Mouse (Mus musculus): ENCODE measurements around the gene Klf8. TPM values are rescaled to one million over a fixed set of nuclear protein-coding genes. Genes with fewer than 3 reads are reported as not detected.
"Not testable (repeated sequence)": the region's sequence is repeated elsewhere in the genome, so short reads cannot be mapped to it uniquely, and the experiment has no call there.

The Klf8 gene
- polyA plus RNA-seq (2021), result 0.32 TPM

DNA sequence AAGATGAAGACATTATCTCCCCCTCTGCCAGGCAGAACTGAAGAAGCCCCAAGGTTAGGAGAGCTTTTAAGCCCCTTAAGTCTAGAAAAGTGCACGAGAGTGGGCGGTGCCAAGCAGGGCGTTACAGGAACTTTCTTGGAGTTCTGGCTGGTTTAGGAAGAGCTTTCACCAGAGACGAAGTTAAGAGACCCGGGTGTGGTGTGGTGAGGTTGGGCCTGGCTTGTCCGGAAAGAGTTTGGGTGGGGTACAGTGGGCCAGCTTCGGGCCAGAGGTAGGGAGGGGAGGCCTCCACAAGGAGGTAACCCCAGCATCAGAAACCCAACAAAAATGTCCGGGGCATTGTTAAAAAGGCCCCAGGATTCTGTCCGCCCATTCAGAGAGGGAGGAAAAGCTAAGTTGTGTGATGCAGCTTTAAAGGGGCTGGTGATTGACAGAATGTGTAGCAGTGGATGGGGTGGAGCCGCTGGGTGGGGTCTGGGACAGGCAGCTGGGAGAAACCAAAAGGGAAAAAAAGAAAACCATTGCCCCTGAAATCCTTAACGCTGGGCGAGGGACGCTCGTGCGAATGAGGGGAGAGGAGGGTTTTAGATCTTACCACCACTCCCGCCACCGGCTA, at the start of gene Klf8:
TSS of gene Klf8 (plus strand) at position 163 of the 616 bp plus-strand sequence.
- in situ Hi-C loops (cut with MboI; ENCODE audit: low pct_unique_long_range_greater_than_20kb), result no loop called here
- ChIA-PET POLR2A (no interaction called here), CTCF (no interaction called here)
- DNase-seq (ENCODE audit: low read depth, low spot score), result no peak
- peaks cover 22% of the 10 kb centered on the region for H3K27me3 ChIP-seq
- ATAC-seq, result no peak
- no peak for TF ChIP-seq CTCF (IDR thresholded peaks at IDR 0.05)

GRCm38 (mm10) chrX:153199185-153199584, 38.1 kb upstream of the Klf8 start:
- CTCF ChIA-PET; in situ Hi-C loops (cut with MboI; ENCODE audit: low pct_unique_long_range_greater_than_20kb); H3K27me3 ChIP-seq; ATAC-seq; DNase-seq (ENCODE audit: low read depth, low spot score); POLR2A ChIA-PET: not testable (repeated sequence)
- peak; percentile 45 for TF ChIP-seq CTCF (IDR thresholded peaks at IDR 0.05)

GRCm38 (mm10) chrX:153211101-153211500, 26.2 kb upstream of the Klf8 start:
- POLR2A ChIA-PET, result no interaction called here
- TF ChIP-seq CTCF (IDR thresholded peaks at IDR 0.05), result no peak
- no peak for ATAC-seq
- in situ Hi-C loops (cut with MboI; ENCODE audit: low pct_unique_long_range_greater_than_20kb), result no loop called here
- H3K27me3 ChIP-seq, result peaks cover 12% of the 10 kb centered on the region
- CTCF ChIA-PET, result interaction anchor here (0.7 to 1.0 kb wide), 2 partner anchors 10 to 18 kb away, joined by 3 read pairs; no protein-coding TSS in a partner anchor
- DNase-seq (ENCODE audit: low read depth, low spot score), result no peak

DNA sequence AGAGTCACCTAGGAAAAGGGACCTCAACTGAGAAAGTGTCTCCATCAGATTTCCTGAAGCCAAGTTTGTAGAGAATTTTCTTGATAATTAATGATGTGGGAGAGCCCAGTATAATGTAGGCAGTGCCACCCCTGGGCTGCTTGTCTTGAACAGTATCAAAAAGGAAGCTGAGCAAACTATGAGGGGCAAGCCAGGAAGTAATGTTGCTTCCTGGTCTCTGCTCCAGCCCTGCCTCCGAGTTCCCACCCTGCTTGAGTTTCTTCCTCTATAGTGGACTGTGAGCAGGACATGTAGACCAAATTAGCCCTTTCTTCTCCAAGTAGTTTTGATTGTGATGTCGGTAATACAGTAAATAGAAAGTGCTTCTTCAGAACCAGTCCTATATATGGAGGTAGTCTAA, 6.0 kb upstream of the Klf8 start:
- ChIA-PET POLR2A (no interaction called here), CTCF (no interaction called here)
- ATAC-seq (no peak), DNase-seq (ENCODE audit: low read depth, low spot score) (no peak)
- peaks cover 24% of the 10 kb centered on the region for H3K27me3 ChIP-seq
- TF ChIP-seq CTCF (IDR thresholded peaks at IDR 0.05), result no peak
- in situ Hi-C loops (cut with MboI; ENCODE audit: low pct_unique_long_range_greater_than_20kb), result no loop called here

GRCm38 (mm10) chrX:153233255-153233654, 4.0 kb upstream of the Klf8 start:
- no peak for TF ChIP-seq CTCF (IDR thresholded peaks at IDR 0.05)
- peaks cover 24% of the 10 kb centered on the region for H3K27me3 ChIP-seq
- ChIA-PET CTCF (interaction anchor here (1.1 kb wide), 1 partner anchor 16 kb away, joined by 3 read pairs; no protein-coding TSS in a partner anchor), POLR2A (no interaction called here)
- in situ Hi-C loops (cut with MboI; ENCODE audit: low pct_unique_long_range_greater_than_20kb), result no loop called here
- DNase-seq (ENCODE audit: low read depth, low spot score) (no peak), ATAC-seq (no peak)

DNA sequence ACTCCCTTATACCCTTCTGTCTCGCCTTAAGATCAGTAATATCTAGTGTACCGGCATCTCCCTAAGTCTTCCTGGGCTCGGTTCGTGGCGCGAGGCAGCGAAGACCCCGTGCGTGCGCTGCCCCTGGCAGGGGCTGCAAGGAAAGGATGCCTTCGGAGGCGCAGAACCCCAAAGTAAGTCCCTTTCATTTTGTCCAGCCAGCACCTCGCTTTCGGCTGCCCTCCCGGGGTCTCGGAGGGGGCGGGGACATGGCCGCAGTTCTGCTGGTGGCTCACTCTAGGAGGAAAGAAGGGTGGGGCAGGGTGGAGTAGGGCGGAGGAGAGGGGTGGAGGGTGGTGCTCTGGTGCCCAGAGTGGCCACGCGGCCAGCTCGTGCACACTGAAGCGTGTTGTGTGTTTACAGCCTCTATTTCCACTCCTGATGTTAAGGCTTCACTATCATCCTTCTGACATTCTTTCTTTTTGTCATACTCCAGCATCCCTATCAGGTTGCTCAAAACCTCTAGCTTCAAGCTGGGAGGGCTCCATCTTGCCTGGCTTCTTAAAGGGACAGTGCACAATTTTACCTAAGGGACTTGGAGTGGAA, 746 bp downstream of the Klf8 start:
- ATAC-seq (peak; percentile 62), DNase-seq (ENCODE audit: low read depth, low spot score) (no peak)
- peaks cover 24% of the 10 kb centered on the region for H3K27me3 ChIP-seq
- no peak for TF ChIP-seq CTCF (IDR thresholded peaks at IDR 0.05)
- ChIA-PET POLR2A (no interaction called here), CTCF (no interaction called here)
- in situ Hi-C loops (cut with MboI; ENCODE audit: low pct_unique_long_range_greater_than_20kb), result no loop called here

- no peak for TF ChIP-seq CTCF (IDR thresholded peaks at IDR 0.05)
- in situ Hi-C loops (cut with MboI; ENCODE audit: low pct_unique_long_range_greater_than_20kb), result no loop called here
- no peak for DNase-seq (ENCODE audit: low read depth, low spot score)
- ATAC-seq, result no peak
- ChIA-PET CTCF (no interaction called here), POLR2A (no interaction called here)
- H3K27me3 ChIP-seq, result peaks cover 30% of the 10 kb centered on the region
Measured at GRCm38 (mm10) chrX:153254256-153254655, 17.0 kb downstream of the Klf8 start.

- POLR2A ChIA-PET, result no interaction called here
- CTCF ChIA-PET, result no interaction called here
- DNase-seq (ENCODE audit: low read depth, low spot score) (no peak), ATAC-seq (no peak)
- peaks cover 32% of the 10 kb centered on the region for H3K27me3 ChIP-seq
- no peak for TF ChIP-seq CTCF (IDR thresholded peaks at IDR 0.05)
- in situ Hi-C loops (cut with MboI; ENCODE audit: low pct_unique_long_range_greater_than_20kb), result no loop called here
Measured at GRCm38 (mm10) chrX:153255504-153255903, 18.2 kb downstream of the Klf8 start.

DNA sequence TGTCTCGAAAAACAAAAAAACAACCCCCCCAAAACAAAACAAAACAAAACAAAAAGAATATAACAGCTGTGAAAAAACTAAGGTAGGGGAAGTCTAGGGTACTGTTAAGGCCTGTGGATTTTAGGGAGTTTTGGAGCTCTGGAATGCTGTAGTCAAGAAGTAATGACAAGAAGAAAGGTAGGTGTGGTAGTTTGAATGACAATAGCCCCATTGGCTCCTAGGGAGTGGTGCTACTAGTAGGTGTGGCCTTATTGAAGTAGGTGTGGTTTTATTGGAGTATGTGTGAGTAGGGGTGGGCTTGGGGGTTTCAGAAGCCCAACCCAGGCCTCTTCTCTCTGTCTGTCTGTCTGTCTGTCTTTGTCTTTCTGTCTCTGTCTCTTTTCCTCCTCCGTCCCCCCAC, 44.9 kb downstream of the Klf8 start:
- ATAC-seq (no peak), DNase-seq (ENCODE audit: low read depth, low spot score) (no peak)
- CTCF ChIA-PET, result no interaction called here
- H3K27me3 ChIP-seq, result peaks cover 7% of the 10 kb centered on the region
- TF ChIP-seq CTCF (IDR thresholded peaks at IDR 0.05), result no peak
- in situ Hi-C loops (cut with MboI; ENCODE audit: low pct_unique_long_range_greater_than_20kb), result no loop called here
- POLR2A ChIA-PET, result no interaction called here

DNA sequence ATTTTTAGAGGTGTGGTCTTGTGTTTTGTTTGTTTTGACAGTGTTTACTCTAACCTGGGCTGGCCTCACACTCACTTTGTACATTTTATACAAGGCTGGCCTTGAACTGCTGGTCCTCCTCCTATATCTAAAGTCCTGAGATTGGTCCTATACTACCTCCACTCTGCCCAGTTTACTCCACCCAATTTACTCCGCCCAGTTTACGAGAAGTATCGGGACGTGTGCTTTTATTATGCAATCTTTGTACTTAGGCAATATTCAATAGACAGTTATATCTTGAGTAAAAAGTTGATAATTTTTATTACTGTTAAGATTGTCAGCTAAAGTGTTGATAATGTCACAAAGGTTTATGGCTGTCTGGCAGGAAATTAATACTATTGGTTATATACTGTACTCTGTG, 74.1 kb downstream of the Klf8 start:
- ATAC-seq (no peak), DNase-seq (ENCODE audit: low read depth, low spot score) (no peak)
- ChIA-PET POLR2A (no interaction called here), CTCF (no interaction called here)
- in situ Hi-C loops (cut with MboI; ENCODE audit: low pct_unique_long_range_greater_than_20kb), result no loop called here
- no peak for TF ChIP-seq CTCF (IDR thresholded peaks at IDR 0.05)
- H3K27me3 ChIP-seq, result peaks cover 17% of the 10 kb centered on the region

DNA sequence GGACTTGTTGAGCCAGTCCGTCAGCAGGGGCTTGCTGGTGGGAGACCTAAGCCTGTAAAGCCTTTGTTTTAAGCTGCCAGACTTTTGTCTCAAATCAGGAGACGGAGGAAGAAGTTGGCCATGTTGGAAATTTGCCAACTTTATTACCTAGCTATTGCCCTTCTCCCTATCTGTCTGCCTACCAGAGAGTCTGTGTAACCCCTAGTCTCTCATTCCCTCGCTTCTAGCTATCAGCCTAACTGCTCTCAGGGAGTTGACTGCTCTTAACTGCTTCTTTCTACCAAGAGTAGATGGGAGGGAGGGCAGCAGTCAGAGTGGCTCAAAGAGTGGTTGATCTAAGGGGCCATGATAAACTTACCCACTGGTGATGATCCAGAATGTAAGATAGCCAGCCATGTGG, 85.8 kb downstream of the Klf8 start:
- no peak for ATAC-seq
- in situ Hi-C loops (cut with MboI; ENCODE audit: low pct_unique_long_range_greater_than_20kb), result no loop called here
- ChIA-PET POLR2A (no interaction called here), CTCF (no interaction called here)
- H3K27me3 ChIP-seq, result peaks cover 2% of the 10 kb centered on the region
- TF ChIP-seq CTCF (IDR thresholded peaks at IDR 0.05), result no peak
- DNase-seq (ENCODE audit: low read depth, low spot score), result no peak

DNA sequence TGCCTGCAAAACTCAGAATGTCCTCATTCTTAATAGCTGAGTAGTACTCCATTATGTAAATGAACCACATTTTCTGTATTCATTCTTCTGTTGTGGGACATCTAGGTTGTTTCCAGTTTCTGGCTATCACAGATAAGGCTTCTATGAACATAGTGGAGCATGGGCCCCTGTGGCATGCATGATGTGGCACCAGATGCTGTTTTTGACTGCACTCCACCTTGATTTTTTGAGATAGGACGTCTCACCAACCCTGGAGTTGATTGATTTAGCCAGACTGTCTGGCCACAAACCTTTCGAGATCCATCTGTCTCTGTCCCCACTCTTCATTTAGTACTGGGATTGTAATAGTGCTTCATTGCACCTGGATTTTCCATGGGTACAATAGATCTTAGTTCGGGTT, 96.9 kb downstream of the Klf8 start:
- peaks cover 22% of the 10 kb centered on the region for H3K27me3 ChIP-seq
- DNase-seq (ENCODE audit: low read depth, low spot score); ATAC-seq; CTCF ChIA-PET; in situ Hi-C loops (cut with MboI; ENCODE audit: low pct_unique_long_range_greater_than_20kb); POLR2A ChIA-PET: not testable (repeated sequence)

Data from Patski (cell line).